Mouse (Mus musculus) mature B cell (primary cell): ENCODE results near the gene Wdr93.

Experiments used
- in situ Hi-C: fragments of 300-500 bp; cut with MboI; formaldehyde crosslinking; loops from 2 replicates; pipeline ENCODE4 v1.14.3; 2019

Wdr93 gene

DNA sequence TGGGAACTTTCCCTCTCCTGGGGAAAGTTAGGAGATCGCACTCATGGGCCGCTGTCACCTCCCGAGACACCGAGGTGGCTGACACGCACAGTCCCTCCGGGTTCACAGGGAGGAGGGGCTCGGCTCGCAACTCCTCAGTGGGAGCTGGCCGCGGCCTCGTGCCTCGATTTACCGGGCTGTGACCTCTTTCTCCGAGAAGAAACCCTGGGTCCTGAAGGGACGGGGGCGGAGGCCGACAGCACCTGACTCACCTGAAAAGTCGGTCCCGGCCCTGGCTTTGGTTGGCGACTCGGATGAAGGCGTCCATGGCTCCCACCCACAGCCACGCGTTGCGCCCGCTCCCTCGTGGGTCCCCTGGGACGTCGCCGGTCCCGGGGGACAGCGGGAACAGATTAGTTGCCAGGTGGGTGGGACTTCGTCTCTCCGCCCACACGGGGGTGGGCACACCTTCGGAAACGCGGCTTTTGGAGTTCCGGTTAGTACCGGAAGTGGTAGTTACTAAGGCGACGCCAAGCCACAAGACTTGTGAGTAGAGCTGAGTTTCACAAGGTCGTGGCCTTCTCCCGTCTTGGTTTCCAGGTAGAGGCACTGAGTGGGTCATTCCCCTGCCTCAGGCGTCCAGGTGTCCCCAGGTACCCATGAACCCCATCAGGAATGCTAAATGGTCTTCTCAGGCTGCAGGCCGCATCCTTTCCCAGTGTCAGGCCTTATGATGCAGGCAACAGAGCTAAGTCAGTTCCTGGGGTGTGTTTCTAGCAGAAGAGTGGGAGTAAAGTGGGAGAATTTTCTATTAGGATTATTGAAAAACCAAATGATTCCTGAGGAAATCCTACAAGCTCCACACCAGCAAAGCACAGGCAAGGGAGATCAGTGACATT, at the start of gene Wdr93, which contains the start of gene Pex11a:
Gene Wdr93 (plus strand): TSS at position 505 of the 878 bp plus-strand sequence.
Gene Pex11a (minus strand): TSS at position 473 of the 878 bp plus-strand sequence.
- in situ Hi-C loops = no loop called here

DNA sequence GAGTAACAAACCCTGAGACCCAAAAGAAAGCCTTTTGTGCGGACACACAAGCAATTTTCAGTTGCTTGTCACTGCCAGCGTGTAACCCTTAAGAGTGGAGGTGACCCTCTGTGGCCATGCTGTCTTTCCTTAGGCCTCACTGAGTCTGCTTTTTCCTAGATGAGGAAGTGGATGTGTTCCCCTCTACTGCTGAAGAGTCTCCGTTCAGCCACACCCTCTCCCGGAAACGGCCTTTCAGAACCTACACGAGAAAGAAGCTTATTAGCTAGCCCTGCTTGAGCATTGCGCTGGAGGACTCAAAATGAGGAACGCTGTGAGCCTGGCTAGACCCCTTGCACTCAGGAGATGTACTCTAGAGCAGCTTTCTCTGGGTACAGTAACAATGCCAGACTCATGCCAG, 46.5 kb upstream of the Wdr93 start:
- in situ Hi-C loops = no loop called here

DNA sequence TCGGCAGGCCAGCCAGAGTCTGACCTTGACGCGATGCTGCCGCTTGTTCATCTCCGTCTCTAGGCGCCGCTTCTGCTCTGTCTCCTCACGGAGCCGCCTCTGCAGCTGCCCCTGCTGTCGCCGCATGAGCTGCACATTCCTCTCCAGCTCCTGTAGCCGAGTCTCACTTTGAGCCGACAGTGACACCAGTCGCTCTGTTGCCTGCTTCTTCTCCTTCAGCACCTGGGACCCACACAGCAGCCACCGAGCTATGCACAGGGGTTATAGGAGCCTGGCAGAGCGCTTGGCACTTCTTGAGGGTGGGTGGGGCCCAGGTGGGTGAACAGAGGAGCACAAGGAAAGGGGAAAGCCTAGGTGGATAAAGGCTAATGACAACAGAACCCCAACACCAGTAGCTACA, 40.2 kb upstream of the Wdr93 start:
- in situ Hi-C loops = no loop called here

DNA sequence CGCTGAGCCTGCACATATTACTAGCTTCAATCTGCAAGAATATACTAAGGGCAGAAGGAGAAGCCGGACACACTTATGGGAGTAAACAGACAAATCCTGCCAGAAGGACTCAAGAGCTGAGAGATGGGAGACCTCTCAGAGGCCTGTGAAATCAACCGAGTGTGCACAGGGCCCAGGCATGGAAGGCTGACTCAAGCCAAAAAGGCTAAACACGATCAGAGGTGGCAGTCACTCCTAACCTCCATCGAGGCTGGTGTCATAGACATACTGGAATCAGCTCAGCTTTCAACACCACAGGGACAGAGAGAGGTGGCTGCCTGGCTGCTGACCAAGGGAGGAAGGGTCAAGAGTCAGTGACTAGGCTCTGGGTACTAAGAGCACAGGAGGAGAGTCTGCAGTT, 37.8 kb upstream of the Wdr93 start:
- in situ Hi-C loops = no loop called here

DNA sequence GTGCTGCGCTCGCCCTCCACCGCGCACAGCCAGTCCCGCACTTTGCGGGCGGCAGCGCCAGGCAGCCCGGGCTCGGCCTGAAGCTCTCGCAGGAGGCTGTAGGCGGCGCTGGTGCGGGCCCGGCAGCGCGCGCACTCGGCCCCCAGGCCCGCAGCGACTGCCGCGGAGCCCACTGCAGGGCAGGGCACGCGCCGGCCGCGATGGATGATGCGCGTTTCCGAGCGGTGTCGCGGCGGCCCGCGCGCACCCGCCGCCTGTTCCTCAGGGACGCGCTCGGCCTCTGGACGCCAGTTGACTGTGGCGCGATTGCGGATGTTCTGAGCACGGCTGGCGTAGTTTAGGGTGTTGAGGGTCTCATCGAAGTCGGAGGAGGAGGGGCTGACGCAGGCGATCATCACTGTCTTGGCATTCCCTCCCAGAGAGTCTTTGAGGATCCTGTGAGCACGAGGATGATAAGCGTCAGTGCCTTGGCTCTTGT, 32.8 kb upstream of the Wdr93 start:
- in situ Hi-C loops = no loop called here

DNA sequence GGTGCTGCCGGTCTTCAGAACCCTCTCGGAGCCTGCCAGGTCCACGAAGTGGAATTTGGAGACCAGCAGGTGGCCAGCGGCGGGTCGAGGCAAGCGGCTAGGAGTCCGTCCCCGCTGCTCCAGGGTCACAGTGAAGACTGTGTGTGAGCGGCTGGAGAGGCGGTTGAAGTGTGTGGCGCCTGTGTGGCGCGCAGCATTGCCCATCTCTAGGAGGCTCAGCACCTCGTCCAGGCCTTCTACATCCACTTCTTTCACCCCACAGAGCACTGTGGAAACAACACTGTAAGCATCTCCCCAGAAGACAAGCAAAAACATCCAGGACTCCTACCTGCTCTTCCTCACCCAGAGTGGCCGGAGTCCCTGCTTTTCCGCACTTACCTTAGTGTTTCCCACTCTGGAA, 32.1 kb upstream of the Wdr93 start:
- in situ Hi-C loops = no loop called here

DNA sequence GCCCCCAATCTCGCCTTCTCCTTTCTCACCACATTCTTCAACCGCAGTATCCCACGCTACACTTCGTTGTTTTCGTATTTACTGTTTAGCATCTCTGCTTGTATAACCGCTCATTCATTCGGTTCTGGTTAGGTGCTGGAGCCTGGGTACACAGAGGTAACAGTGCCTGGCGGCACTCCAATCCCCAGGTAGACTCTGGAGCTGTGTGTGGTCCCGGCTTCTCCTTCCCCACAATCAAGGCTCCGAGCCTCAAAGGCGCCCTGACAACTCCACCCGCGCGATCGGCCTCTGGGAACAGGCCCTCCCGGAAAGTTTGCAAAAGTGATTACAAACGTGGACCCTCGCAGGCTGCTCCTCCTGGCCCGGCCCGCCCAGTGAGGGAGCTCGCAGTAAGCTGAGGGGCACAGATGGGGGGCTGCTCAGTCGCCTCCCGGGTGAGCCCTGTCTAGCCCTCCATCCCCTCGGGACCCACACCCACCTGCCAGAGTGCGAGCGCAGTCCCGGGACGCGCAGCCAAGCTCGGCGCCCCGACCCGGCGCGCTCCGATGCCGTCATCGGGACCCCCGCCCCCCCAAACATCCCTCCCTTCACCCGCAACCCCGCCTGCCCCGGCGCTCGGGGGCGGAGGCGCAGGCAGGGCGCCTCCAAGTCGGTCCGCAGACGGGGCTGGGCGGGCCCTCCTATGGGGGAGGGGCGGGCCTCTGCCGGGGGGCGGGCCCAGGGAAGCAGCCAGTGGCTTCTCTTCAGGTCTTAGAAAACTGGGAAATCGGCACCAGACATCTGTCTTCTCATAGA, 27.6 kb upstream of the Wdr93 start, which contains the start of gene Kif7:
Gene Kif7 (minus strand): TSS at position 534 of the 795 bp plus-strand sequence.
- in situ Hi-C loops = no loop called here

DNA sequence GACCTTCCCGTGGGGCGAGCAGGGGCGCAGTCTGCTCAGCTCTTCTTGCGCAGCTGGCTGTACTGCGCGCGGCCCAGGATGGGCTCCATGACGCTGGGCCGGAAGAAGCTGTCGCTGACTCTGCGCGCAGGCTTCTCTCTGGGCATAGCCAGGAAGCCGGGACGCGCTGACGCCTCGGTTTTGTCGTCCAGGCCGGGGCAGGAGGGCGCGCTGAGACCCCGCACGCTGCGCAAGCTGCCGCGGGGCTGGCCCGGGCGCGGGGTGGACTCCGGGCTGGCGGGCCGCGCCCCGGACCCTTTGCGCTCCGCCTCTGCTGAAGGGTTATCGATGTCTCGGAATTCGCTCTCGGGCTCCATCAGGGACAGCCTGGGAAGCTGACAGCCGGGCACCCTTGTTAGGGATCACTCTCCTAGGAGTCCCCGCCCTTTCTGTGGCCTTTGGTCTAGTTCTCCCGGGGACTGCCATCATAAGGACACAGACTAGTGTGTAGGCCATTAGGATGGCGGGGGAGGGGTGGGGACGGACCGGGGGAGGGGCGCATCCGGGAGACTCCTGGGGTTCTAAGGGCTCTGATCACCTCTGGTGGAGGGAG, 21.5 kb upstream of the Wdr93 start:
- in situ Hi-C loops = no loop called here

DNA sequence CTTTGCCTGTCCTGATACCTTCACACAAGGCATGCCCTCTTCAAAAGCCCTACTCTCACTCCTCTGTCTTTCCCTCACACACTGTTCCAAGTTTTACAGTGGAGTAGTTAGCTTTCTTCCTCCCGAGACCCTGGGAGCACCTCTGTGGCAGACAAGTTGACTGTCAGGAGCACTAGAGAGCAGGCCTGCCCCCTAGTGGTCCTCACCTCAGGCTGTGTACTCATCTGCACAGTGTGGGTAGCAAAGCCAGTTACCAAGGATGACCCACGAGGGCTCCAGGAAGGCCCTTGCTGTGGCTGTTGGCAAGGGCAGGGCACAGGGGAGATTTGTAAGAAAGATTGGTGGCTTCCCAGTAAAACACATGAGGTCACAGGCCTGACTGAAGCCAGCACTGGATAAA, 15.9 kb upstream of the Wdr93 start:
- in situ Hi-C loops = no loop called here

DNA sequence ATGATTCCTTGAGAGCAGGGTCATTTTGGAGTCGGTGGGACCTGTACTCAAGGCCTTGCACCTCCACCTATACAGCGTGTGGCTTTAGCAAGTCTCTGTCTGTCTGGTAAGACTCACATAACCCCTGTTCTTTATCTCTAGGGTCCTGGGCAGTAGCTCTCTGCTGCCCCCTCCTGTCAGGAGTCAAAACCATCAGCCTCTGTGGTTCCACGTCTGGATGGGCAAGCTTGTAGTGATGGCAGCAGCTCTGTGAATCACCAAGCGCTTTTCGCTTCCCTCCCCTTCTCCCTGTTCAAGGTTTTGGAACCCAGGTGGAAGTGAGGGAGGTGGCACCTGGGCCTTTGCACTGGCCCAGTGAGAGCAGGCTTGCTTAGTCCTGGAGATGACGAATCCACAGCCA, 14.7 kb upstream of the Wdr93 start:
- in situ Hi-C loops = no loop called here

DNA sequence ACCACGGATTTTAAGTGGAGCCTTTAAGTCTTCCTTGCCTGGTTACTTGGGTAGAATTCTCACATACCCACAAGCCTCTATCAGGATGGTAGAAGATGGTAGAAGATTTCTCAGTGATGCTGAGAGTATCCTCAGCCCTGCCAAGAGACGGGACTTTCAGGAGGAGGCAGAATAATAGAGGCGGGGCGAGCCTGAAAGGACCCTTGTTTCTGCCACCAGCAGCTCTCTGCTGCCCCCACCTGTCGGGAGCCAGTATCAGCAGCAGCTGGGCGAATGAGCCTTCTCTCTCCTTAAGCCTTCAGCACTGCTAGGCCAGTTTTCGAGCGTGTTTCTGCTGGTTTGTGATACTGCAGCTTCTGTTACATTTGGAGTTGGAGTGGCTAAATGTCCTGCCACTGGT, 13.8 kb upstream of the Wdr93 start:
- in situ Hi-C loops = no loop called here

DNA sequence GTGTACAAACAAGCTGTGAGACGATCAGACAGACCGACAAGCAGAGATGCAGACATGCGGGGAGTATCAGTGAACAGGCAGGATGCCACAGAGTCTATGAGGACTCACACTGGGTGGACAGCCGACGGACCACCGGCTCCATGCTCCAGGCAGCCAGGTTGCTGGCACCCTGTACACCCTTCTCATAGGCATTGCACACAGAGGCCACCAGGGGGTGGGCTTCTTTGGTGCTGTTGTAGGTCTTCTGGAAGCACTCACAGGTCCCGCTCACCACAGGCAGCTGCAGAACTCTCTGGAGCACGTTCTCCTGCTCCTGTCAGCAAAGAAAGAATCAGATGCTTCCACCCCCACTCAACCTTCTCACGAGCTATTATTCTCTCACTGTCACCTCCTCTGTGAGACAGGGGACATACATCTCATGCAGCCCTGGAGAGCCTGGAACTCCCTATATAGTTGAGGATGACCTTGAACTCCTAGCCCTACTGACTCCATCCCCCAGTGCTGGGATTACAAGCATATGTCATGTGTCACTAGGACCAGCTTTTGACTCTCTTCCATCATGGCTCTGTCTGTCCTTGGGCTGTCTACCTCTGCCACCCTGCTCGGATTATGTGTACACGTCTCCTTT, 13.1 kb upstream of the Wdr93 start:
- in situ Hi-C loops = no loop called here

DNA sequence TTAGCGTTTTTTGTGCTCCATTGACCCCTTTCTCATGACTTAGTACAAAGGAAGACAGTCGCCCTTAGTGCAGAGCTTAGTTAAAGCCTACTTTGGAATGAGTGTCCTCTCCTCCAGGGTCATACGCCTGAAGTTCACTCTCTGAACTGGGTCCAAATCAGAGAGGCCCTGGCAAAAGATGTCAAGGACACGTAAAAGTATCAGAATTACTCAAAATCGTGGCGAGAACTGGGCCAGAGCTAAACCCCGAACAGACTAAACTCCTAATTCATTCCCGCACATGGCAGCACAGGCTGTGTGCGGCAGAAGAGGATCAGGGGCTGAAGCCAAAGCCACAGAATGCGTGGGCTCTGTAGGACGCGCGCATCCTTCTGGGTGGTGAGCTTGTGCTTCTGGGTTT, 11.5 kb upstream of the Wdr93 start:
- in situ Hi-C loops = no loop called here

DNA sequence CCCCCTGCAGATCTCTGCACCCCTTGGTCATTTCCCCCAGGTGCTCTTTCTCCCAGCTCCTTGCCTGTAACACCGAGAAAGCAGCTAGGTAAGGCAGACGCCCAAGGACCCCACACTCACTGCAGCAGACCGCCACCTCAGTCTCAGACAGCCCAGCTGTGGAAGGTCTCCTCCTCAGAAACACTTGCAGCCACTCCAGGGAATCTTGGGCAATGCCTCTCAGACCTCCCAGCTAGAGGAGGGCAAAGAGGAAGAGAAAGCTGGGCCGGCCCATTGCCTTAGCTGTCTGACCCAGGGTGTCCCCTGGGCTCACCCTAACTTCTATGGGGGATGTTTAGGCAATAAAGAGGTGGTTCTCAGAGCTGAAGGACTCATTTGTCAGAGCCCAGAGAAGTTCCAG, 10.3 kb upstream of the Wdr93 start, which contains the start of gene Plin1:
Gene Plin1 (minus strand): TSS at position 282 of the 400 bp plus-strand sequence.
- in situ Hi-C loops = no loop called here

DNA sequence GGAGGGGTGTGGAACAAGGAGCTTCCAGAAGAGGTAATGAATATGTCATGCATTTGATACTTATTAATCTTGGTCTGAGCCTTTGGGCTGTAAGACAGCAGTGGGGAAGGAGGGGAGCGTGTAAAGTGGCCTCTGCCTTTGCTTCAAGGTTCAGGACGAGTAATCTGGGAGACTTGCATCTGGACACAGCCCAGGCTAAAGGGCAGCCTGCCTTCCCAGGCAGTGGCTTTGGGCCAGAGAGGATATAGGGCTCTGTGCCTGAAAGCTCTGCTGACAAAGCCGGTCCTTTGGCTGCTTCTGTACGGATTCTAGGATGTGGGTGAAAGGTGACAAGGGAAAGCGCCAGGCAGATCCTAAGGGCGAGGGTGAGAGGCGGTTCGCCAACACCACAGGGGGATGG, 8.4 kb upstream of the Wdr93 start:
- in situ Hi-C loops = no loop called here

DNA sequence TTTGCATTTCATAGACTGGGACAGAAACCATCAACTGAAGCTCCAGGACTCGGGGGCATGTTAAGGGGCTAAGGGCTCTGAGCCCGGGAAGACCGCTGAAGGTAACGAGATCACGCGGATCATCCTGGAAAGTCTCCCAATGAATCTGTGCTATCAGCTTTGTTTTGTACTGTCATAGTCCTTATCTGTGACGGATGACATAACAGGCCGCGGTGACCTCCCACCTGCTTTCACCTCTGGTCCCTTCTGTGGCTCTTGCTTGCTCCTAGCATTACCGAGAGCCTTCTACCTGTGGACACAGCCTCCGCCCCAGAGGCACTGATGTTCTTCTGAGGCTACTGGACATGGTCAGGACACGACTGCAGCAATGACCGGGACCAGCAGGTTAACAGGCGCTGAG, 6.5 kb upstream of the Wdr93 start:
- in situ Hi-C loops = no loop called here

DNA sequence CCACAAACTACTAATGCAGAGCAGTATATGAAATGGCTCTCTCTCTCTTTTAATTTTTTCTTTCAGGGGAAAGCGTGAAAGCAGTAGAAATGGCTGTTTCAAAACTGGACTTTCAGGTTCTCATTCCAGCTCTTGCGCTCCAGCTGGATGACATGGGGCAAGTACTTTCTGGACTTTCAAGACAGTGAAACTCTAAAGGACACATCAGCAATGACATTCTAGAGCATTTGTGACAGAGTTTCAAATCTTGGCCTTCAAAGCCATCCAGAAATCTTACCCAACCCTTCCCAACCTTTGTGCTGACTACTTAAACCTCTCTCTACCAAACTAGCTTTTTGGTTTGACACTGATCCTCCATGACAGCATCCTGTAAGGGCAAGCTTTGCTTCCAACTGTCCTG, 4.0 kb upstream of the Wdr93 start:
- in situ Hi-C loops = no loop called here

DNA sequence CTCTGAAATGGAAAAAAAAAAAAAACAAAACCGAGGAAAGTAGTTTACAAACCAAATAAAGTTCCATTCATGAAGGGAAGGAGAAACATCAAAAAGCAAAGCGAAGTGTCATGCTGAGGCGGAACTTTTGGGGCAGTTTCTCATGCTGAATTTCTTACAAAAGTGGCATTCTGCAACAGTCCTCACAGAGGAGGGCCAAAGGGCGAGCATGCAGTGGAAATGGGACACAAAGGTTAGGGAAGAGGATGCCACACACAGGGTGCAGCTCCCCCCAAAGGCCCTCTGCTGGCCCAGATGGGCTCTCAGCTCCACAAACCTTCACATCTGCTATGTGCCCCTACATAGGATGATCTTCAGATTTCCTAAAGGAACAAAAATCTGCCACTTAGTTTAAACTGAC, 2.7 kb upstream of the Wdr93 start:
- in situ Hi-C loops = no loop called here

DNA sequence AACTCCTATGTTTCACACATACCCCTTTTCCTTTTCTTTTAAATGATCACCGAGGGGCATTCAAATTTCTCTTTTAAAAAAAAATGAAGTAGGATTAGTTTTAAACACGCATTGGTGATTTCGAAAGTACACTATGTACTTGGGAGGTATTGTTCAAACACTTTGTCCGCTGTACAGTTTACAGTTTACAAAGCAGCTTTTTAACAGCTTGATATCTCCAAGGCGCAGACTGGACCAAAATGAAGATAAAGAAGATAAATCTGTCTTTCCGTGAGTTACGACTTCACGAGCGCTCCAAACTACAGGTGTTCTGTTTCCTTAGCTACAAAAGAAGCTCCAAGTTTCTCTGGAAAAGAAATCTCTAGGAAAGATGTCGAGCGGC, 695 bp upstream of the Wdr93 start:
- in situ Hi-C loops = no loop called here

DNA sequence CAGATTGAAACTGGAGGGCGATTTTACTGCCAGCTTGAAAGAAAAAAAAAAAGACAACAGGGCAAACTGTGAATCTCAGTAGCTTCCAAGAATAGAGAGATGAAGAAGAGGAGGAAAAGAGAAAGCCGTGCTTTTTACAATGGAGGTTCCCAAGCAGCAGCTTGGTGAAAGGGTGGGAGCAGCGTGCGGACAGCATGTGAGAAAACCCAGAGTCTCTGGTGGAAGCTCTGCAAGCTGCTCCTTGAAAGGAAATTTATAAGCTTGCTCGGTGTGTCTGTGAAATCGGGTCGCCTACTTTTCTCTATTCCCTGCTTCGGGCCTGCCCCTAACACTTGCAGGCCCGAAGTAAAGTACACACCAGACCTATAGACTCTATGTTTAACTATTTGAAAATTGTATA, 1.1 kb downstream of the Wdr93 start:
- in situ Hi-C loops = no loop called here

DNA sequence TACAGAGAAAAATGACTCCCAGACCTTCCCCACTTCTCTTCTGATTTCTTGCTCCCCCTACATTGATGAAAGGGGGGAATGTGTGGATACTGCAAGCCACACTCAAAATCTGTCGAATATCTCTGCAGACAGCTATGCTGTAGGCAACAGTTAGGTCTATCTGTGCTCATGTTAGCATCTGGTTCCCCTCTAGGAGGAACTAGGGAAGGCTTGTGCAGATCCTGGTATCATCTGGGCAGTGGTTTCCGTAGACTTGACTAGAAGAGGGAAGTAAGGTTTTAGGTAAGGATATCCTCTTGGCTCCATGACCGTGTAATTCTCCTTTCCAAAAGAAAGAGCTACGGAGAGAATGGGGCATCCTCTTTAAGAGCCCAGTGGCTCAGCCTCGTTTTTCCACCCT, 1.6 kb downstream of the Wdr93 start:
- in situ Hi-C loops = no loop called here

DNA sequence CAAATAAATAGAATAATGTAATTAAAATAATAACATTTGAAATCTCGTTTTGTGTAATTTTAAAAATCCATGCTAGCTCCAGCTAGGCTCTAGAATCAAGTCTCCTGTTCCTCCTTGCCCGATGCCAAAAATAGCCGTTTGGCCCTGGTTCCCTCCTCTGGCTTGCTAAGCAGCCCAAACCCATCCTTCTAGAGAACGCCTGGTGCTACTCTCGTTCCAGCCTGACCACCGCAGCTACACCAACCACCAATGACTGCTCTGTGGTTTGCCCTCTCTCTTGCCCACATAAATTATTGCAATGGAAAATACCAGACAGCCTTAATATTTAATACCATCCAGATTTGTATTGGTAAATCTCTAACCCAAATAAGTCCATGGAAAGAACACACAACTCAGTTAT, 4.7 kb downstream of the Wdr93 start:
- in situ Hi-C loops = no loop called here
